Mouse (Mus musculus): ENCODE measurements around the gene Endog. TPM values are rescaled to one million over a fixed set of nuclear protein-coding genes. Genes with fewer than 3 reads are reported as not detected.
A peak's percentile ranks its signal among the peaks of the same experiment; 100 is the strongest.
"Not testable (repeated sequence)": the region's sequence is repeated elsewhere in the genome, so short reads cannot be mapped to it uniquely, and the experiment has no call there.

Endog gene
- total RNA-seq (2021) = 10 to 100 TPM; 27.3 to 33.4 TPM
- long read RNA-seq, experiment 1, transcript Endog-201 (3 exons, 1,063 nt) = major isoform, 41 of 44 reads
- long read RNA-seq, experiment 1, partial matches to known transcripts = 0 of 44 reads
- long read RNA-seq, experiment 1, other reads (novel, unspliced or antisense) = 3 of 44 reads
- long read RNA-seq, experiment 2, transcript Endog-201 (3 exons, 1,063 nt) = major isoform, 40 of 47 reads
- long read RNA-seq, experiment 2, partial matches to known transcripts = 3 of 47 reads
- long read RNA-seq, experiment 2, other reads (novel, unspliced or antisense) = 4 of 47 reads

- DNase-seq (ENCODE audit: low spot score in 2 of 2) = peak; percentile 57 to 73
Observed at GRCm38 (mm10) chr2:30171371-30171996, at the start of gene Endog. Endog (plus strand) TSS chr2:30171493.

- DNase-seq (ENCODE audit: low spot score in 2 of 2) = no peak
Observed at GRCm38 (mm10) chr2:30122766-30123165, 48.5 kb upstream of the Endog start.

GRCm38 (mm10) chr2:30123729-30124471 is 47.4 kb upstream of the Endog start:
- DNase-seq (ENCODE audit: low spot score in 2 of 2) = no peak

- DNase-seq (ENCODE audit: low spot score in 2 of 2) = peak; percentile 84 to 90
Observed at GRCm38 (mm10) chr2:30124472-30125274, 46.6 kb upstream of the Endog start, which contains the start of gene Zer1. Zer1 (minus strand) TSS chr2:30124585.

GRCm38 (mm10) chr2:30128789-30129188 is 42.5 kb upstream of the Endog start:
- DNase-seq (ENCODE audit: low spot score in 2 of 2) = no peak

- DNase-seq (ENCODE audit: low spot score in 2 of 2) = no peak
Observed at GRCm38 (mm10) chr2:30130156-30130555, 41.1 kb upstream of the Endog start.

- not testable (repeated sequence) for DNase-seq (ENCODE audit: low spot score in 2 of 2)
Observed at GRCm38 (mm10) chr2:30131240-30131639, 40.1 kb upstream of the Endog start.

GRCm38 (mm10) chr2:30132801-30133612 is 38.3 kb upstream of the Endog start:
- DNase-seq (ENCODE audit: low spot score in 2 of 2) = no peak

GRCm38 (mm10) chr2:30133613-30134377 is 37.5 kb upstream of the Endog start, which contains the start of gene Tbc1d13:
Tbc1d13 (plus strand) TSS chr2:30133746.
- DNase-seq (ENCODE audit: low spot score in 2 of 2) = peak; percentile 97

GRCm38 (mm10) chr2:30134378-30134711 is 36.9 kb upstream of the Endog start:
- no peak for DNase-seq (ENCODE audit: low spot score in 2 of 2)

GRCm38 (mm10) chr2:30134928-30135620 is 36.2 kb upstream of the Endog start:
- no peak for DNase-seq (ENCODE audit: low spot score in 2 of 2)

GRCm38 (mm10) chr2:30136458-30136857 is 34.8 kb upstream of the Endog start:
- no peak for DNase-seq (ENCODE audit: low spot score in 2 of 2)

GRCm38 (mm10) chr2:30140021-30140420 is 31.3 kb upstream of the Endog start:
- DNase-seq (ENCODE audit: low spot score in 2 of 2) = not testable (repeated sequence)

GRCm38 (mm10) chr2:30144436-30144835 is 26.9 kb upstream of the Endog start:
- no peak for DNase-seq (ENCODE audit: low spot score in 2 of 2)

GRCm38 (mm10) chr2:30147466-30147865 is 23.8 kb upstream of the Endog start:
- peak in 1 of 2 experiments; percentile 48 for DNase-seq (ENCODE audit: low spot score in 2 of 2)

GRCm38 (mm10) chr2:30151840-30152239 is 19.5 kb upstream of the Endog start:
- no peak for DNase-seq (ENCODE audit: low spot score in 2 of 2)

- no peak for DNase-seq (ENCODE audit: low spot score in 2 of 2)
Observed at GRCm38 (mm10) chr2:30152616-30153015, 18.7 kb upstream of the Endog start.

- DNase-seq (ENCODE audit: low spot score in 2 of 2) = not testable (repeated sequence)
Observed at GRCm38 (mm10) chr2:30159871-30160270, 11.4 kb upstream of the Endog start.

- no peak for DNase-seq (ENCODE audit: low spot score in 2 of 2)
Observed at GRCm38 (mm10) chr2:30161809-30162208, 9.5 kb upstream of the Endog start.

Measured in adrenal gland, postnatal 4 days (tissue).